Mouse (Mus musculus): ENCODE measurements around the gene Map3k12. TPM values are rescaled to one million over a fixed set of nuclear protein-coding genes. Genes with fewer than 3 reads are reported as not detected.

The Map3k12 gene
- polyA plus RNA-seq, 1 experiment from 2014 or later, result 0.85 TPM

DNA sequence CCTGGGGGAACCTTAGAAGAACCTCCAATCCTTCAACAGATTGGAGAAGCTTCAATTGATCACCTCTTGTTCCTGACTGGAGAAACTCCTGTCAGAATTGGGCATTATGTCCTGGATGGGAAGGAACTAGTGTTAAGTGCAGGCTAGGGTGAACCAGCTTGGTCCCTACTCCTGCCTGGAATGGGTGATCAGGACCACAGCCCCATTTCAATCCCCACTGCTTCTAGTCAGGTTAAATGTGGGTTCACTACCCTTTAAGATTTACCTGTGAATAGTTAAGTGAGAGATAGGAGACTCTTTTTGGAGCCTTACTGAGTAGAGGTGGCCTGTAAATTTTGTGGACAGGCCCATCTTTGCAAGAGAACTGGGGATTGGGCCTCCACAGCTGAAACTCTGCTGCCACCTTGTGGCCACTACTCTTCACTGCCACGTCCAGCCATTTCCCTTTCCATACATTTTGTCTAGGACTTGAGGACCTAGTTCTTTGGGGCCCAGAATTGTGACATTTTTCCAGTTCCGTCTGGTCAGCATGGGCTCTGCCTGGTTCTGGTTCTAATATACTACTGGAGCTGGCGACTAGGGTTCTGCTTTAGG lies 8.1 kb upstream of the Map3k12 start, which contains the start of gene Npff:
Gene Npff, minus strand, starts transcription at position 51 of the 594 bp plus-strand sequence.
- DNase-seq (peak; percentile 84), ATAC-seq (peak; percentile 52; the same call in 1 of the 2 replicates)
- Histone ChIP-seq H3K27me3 (ENCODE audit: insufficient read depth, low read length) (no peaks in the 10 kb centered on the region), H3K9me3 (ENCODE audit: low read length) (no peaks in the 10 kb centered on the region), H3K36me3 (replicated peaks; ENCODE audit: insufficient read depth, low read length) (peaks cover 39% of the 10 kb centered on the region), H3K9ac (replicated peaks) (no peak within 1 kb of the TSS), H3K4me2 (ENCODE audit: low read depth, low read length) (no peak within 1 kb of the TSS), H3K4me3 (ENCODE audit: low read depth, low read length) (no peak within 1 kb of the TSS), H3K27ac (ENCODE audit: low read depth) (no peak within 1 kb of the TSS), H3K4me1 (ENCODE audit: insufficient read depth) (no peaks in the 10 kb centered on the region)
- TF ChIP-seq EP300 (IDR thresholded peaks at IDR 0.05; ENCODE audit: low read depth), result no peak
- TF ChIP-seq CTCF (IDR thresholded peaks at IDR 0.05; ENCODE audit: low read depth), result peak; percentile 98
- 11% methylated on average over 3 of the region's 3 CpGs for WGBS (ENCODE audit: insufficient replicate concordance)

GRCm38 (mm10) chr15:102521480-102521879 lies 4.6 kb upstream of the Map3k12 start:
- no peak overlapping the region for H3K9ac ChIP-seq (replicated peaks)
- H3K4me2 ChIP-seq (ENCODE audit: low read depth, low read length), result no peak overlapping the region
- peaks cover 15% of the 10 kb centered on the region for H3K4me1 ChIP-seq (ENCODE audit: insufficient read depth)
- H3K9me3 ChIP-seq (ENCODE audit: low read length), result no peaks in the 10 kb centered on the region
- H3K36me3 ChIP-seq (replicated peaks; ENCODE audit: insufficient read depth, low read length), result peaks cover 21% of the 10 kb centered on the region
- DNase-seq (no peak), ATAC-seq (no peak)
- no peak overlapping the region for H3K27ac ChIP-seq (ENCODE audit: low read depth)
- H3K4me3 ChIP-seq (ENCODE audit: low read depth, low read length), result no peak overlapping the region
- TF ChIP-seq EP300 (IDR thresholded peaks at IDR 0.05; ENCODE audit: low read depth) (no peak), CTCF (IDR thresholded peaks at IDR 0.05; ENCODE audit: low read depth) (no peak)
- no peaks in the 10 kb centered on the region for H3K27me3 ChIP-seq (ENCODE audit: insufficient read depth, low read length)
- 84% methylated on average over 4 of the region's 4 CpGs for WGBS (ENCODE audit: insufficient replicate concordance)

DNA sequence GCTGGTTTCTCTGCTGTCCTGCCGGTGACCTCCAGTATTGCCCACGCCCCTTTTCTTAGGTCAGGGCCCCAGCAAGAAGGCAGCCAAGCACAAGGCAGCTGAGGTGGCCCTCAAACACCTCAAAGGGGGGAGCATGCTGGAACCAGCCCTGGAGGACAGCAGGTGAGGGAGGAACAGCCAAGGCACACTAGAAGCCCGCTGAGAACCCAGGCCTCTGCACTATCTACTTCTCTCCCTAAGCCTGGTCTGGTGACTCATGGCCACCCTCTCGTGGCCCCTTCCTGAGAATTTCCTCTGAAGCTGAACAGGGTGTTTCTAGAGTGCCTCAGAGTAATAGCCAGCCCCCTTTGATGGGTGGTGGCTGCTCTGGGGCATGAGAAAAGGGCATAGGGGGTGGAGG lies 3.6 kb upstream of the Map3k12 start:
- Histone ChIP-seq H3K27ac (ENCODE audit: low read depth) (0 out of 2 replicates have a peak overlapping the region, but pooled peaks have one; percentile 11), H3K27me3 (ENCODE audit: insufficient read depth, low read length) (0 out of 2 replicates have a peak, but pooled peaks cover 5% of the 10 kb centered on the region), H3K4me2 (ENCODE audit: low read depth, low read length) (no peak overlapping the region), H3K4me1 (ENCODE audit: insufficient read depth) (peaks cover 21% of the 10 kb centered on the region), H3K36me3 (replicated peaks; ENCODE audit: insufficient read depth, low read length) (peaks cover 13% of the 10 kb centered on the region), H3K9me3 (ENCODE audit: low read length) (no peaks in the 10 kb centered on the region), H3K9ac (replicated peaks) (no peak overlapping the region), H3K4me3 (ENCODE audit: low read depth, low read length) (no peak overlapping the region)
- TF ChIP-seq EP300 (IDR thresholded peaks at IDR 0.05; ENCODE audit: low read depth) (no peak), CTCF (IDR thresholded peaks at IDR 0.05; ENCODE audit: low read depth) (no peak)
- no peak for DNase-seq
- no peak for ATAC-seq
- WGBS (ENCODE audit: insufficient replicate concordance), result 41% methylated on average over 4 of the region's 4 CpGs

- H3K4me2 ChIP-seq (ENCODE audit: low read depth, low read length), result peak overlapping the region; percentile 100
- no peak for ATAC-seq
- H3K4me1 ChIP-seq (ENCODE audit: insufficient read depth), result peaks cover 21% of the 10 kb centered on the region
- TF ChIP-seq EP300 (IDR thresholded peaks at IDR 0.05; ENCODE audit: low read depth) (no peak), CTCF (IDR thresholded peaks at IDR 0.05; ENCODE audit: low read depth) (no peak)
- H3K27me3 ChIP-seq (ENCODE audit: insufficient read depth, low read length), result 0 out of 2 replicates have a peak, but pooled peaks cover 5% of the 10 kb centered on the region
- H3K4me3 ChIP-seq (ENCODE audit: low read depth, low read length), result peak overlapping the region; percentile 62
- 33% methylated on average over 16 of the region's 17 CpGs for WGBS (ENCODE audit: insufficient replicate concordance)
- no peaks in the 10 kb centered on the region for H3K9me3 ChIP-seq (ENCODE audit: low read length)
- H3K27ac ChIP-seq (ENCODE audit: low read depth), result peak overlapping the region; percentile 98
- H3K36me3 ChIP-seq (replicated peaks; ENCODE audit: insufficient read depth, low read length), result peaks cover 11% of the 10 kb centered on the region
- DNase-seq, result no peak
- peak overlapping the region; percentile 88 for H3K9ac ChIP-seq (replicated peaks)
Measured at GRCm38 (mm10) chr15:102519211-102520141, 2.6 kb upstream of the Map3k12 start.

- 0 out of 2 replicates have a peak, but pooled peaks have one; percentile 1 for TF ChIP-seq CTCF (IDR thresholded peaks at IDR 0.05; ENCODE audit: low read depth)
- no peak for TF ChIP-seq EP300 (IDR thresholded peaks at IDR 0.05; ENCODE audit: low read depth)
- peak overlapping the region; percentile 62 for H3K4me3 ChIP-seq (ENCODE audit: low read depth, low read length)
- H3K4me2 ChIP-seq (ENCODE audit: low read depth, low read length), result peak overlapping the region; percentile 100
- peak overlapping the region; percentile 98 for H3K27ac ChIP-seq (ENCODE audit: low read depth)
- 9% methylated on average over 9 of the region's 9 CpGs for WGBS (ENCODE audit: insufficient replicate concordance)
- ATAC-seq (no peak), DNase-seq (no peak)
- H3K9me3 ChIP-seq (ENCODE audit: low read length), result no peaks in the 10 kb centered on the region
- peaks cover 21% of the 10 kb centered on the region for H3K4me1 ChIP-seq (ENCODE audit: insufficient read depth)
- H3K36me3 ChIP-seq (replicated peaks; ENCODE audit: insufficient read depth, low read length), result peaks cover 6% of the 10 kb centered on the region
- H3K9ac ChIP-seq (replicated peaks), result peak overlapping the region; percentile 88
- H3K27me3 ChIP-seq (ENCODE audit: insufficient read depth, low read length), result 0 out of 2 replicates have a peak, but pooled peaks cover 5% of the 10 kb centered on the region
Measured at GRCm38 (mm10) chr15:102518859-102519201, 2.0 kb upstream of the Map3k12 start.
